ENCODE assay signal across 20 mouse cellular contexts in genomic region chr12:118068785-118069184, GRCm38 (mm10).
"Had no signal": no experiment of that assay in that cellular context is flagged by ENCODE, and none has a peak within 500 bp of the region (broad histone marks: within the 10 kb centered on the region; RNA-seq: fewer than 3 reads in every experiment).

No protein-coding gene starts in this region.

- H3K4me3 ChIP-seq: lung, embryonic 15.5 days; midbrain, embryonic 10.5 days; myocyte; neural tube, embryonic 13.5 days; neural tube, embryonic 15.5 days had no signal

- DNase-seq: liver, postnatal 0 days; lung, adult 2 months; lung, postnatal 14 days; midbrain, embryonic 14.5 days; retina, postnatal 1 day; right cerebral cortex, adult 18-20 months; right cerebral cortex, postnatal 25 days; right cerebral cortex, postnatal 4 days; spleen, adult 18-20 months; thymus, adult 18-20 months; thymus, postnatal 14 days; thymus, postnatal 36 days had no signal

- H3K27ac ChIP-seq: lung, embryonic 15.5 days; macrophage; midbrain, embryonic 10.5 days; neural tube, embryonic 13.5 days; neural tube, embryonic 15.5 days had no signal

- H3K27me3 ChIP-seq: lung, embryonic 15.5 days; neural tube, embryonic 13.5 days; neural tube, embryonic 15.5 days had no signal

- ATAC-seq: liver, postnatal 0 days; lung, postnatal 0 days; midbrain, embryonic 16.5 days had no signal

- H3K4me1 ChIP-seq: lung, embryonic 15.5 days; midbrain, embryonic 10.5 days had no signal
